Mouse (Mus musculus) hindbrain, embryonic 15.5 days (tissue): Measurements from ENCODE around the gene Dnajc25. TPM values are rescaled to one million over a fixed set of nuclear protein-coding genes. Genes with fewer than 3 reads are reported as not detected.

Experiments
- ATAC-seq: fragments of 200-750 bp; cut with Nextera tagmentation; 2 replicates; pipeline ENCODE4 v1.8.0; 2017; ENCODE audit warnings: low read depth, moderate number of reproducible peaks, moderate TSS enrichment; ENCODE audit not compliant: low FRiP score
- H3K27ac ChIP-seq: fragments of 300-500 bp; sonication (generic); replicated peaks from 2 replicates; pipeline ENCODE4 v1.5.1; 2015; ENCODE audit warnings: mild to moderate bottlenecking, inconsistent platforms
- H3K27me3 ChIP-seq: fragments of 300-500 bp; sonication (generic); 2 replicates; pipeline ENCODE4 v1.6.1; 2015; ENCODE audit warnings: control low read depth, inconsistent platforms
- H3K36me3 ChIP-seq: fragments of 300-500 bp; sonication (generic); 2 replicates; pipeline ENCODE4 v1.6.1; 2015; ENCODE audit warnings: control low read depth, inconsistent platforms
- H3K4me1 ChIP-seq: fragments of 300-500 bp; sonication (generic); replicated peaks from 2 replicates; pipeline ENCODE4 v1.6.1; 2015; ENCODE audit warnings: control low read depth, inconsistent platforms
- H3K4me2 ChIP-seq: fragments of 300-500 bp; sonication (generic); 2 replicates; pipeline ENCODE4 v1.6.1; 2015; ENCODE audit warnings: moderate library complexity, mild to moderate bottlenecking, inconsistent platforms
- H3K4me3 ChIP-seq: fragments of 300-500 bp; sonication (generic); 2 replicates; pipeline ENCODE4 v1.5.1; 2015; ENCODE audit warnings: mild to moderate bottlenecking, inconsistent platforms
- H3K9ac ChIP-seq: fragments of 300-500 bp; sonication (generic); 2 replicates; pipeline ENCODE4 v1.6.1; 2015; ENCODE audit warnings: inconsistent platforms
- H3K9me3 ChIP-seq: fragments of 300-500 bp; sonication (generic); 2 replicates; pipeline ENCODE4 v1.6.1; 2016; ENCODE audit warnings: control low read depth, inconsistent platforms
- WGBS: fragments of 180-500 bp; shearing (Covaris S2); methylation state at CpG from one replicate; pipeline ENCODE4 v1.1.7; 2015; 5-methylcytosine and 5-hydroxymethylcytosine counted together
- polyA plus RNA-seq: library from polyadenylated mRNA; unstranded; fragments of >200 nt; fragmentation: Nextera tagmentation; extraction: Ambion mirVana; gene quantifications from 2 replicates; pipeline ENCODE4 v1.2.1, GENCODE M21; 2015

The Dnajc25 gene
- polyA plus RNA-seq, 1 experiment from 2014 or later: 7.6 TPM

DNA sequence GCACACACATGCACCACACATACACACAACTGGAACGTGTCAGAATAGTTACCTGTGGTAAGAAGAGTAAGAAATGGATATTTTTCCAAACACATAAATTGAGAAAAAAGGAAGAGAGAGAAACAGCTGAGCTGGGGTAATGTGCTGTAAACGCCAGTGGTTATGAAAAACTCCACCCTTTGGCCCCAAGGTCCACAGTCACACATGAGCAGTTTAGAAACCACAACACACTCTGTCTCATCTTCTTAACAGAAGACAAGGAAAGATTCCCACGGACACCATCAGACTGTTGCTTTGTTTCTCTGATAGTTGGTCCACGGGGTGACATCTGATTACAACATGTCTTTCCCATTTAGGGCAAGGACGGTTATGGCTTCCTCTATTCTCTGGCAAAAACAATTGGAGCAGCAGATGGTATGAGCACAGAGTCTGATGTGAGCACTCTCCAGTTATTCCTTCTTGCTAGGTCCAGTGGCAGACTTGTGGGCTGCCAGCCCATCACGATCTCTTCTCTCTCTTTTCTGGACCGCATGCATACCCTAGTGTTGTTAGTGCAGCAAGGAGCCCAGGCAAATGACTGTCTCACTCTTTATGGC, 5.5 kb upstream of the Dnajc25 start:
- no peak for ATAC-seq
- Histone ChIP-seq H3K9me3 (no peaks in the 10 kb centered on the region), H3K4me2 (no peak overlapping the region), H3K36me3 (no peaks in the 10 kb centered on the region), H3K27me3 (no peaks in the 10 kb centered on the region), H3K27ac (no peak overlapping the region), H3K4me3 (no peak overlapping the region), H3K9ac (no peak overlapping the region), H3K4me1 (no peaks in the 10 kb centered on the region; the same call in 1 of the 2 replicates)
- WGBS: 78% methylated on average over 7 of the region's 7 CpGs

DNA sequence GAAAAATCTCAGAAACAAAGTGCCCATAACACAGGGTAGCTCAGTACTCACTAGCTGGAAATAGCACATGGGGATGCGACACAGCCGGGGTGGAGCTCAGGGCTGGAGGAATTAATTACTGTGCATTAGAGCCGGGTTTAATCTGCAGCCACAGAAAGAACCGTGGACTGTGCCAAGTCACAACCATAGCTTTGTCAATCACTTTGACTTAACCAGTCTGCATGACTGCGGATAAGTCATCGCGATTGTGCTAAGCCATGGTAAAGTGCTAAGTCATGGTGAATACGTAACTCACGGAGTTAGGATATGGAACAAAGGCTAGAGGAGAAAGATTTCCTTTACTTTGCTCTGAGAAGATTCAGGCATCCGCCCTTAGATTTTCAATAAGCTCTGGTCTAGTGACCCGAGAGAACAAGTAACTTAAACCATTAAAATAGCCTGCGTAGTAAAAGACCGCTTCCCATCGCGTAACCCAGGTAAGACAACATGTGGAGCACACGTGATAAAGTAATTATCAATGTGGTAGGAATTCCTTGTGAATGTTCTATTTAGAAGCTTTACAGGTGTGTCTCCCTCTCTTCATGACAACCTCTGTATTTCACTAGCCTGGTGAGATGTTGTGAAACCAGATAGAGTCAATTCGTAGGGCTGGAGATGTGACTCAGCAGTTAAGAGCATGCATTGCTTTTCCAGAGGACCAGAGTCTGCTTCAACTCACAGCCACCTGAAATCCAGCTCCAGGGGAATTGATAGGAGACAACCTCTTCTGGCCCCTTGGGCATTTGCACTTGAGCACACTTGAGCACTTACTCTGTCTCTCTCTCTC, 4.0 kb upstream of the Dnajc25 start:
- no peak for ATAC-seq
- H3K9ac ChIP-seq: no peak overlapping the region

DNA sequence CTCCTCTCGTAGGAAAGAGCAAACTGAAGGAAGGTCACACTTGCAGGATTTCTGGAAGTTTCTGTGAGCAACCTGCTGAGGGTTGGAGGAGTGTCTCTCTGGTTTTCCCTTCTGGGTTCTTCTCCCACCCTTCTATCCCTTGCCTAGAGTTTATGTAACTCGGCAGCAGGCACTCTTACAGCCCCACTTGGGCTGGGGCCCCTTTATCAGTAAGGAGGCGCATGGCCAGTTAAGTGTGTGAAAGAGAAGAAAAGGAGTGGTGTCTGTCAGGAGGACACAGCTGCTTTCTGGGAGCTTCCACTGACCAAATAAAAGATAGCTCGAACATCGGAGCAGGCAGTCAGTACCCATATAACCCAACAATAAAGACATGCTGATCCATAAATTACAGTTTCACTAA, 2.7 kb upstream of the Dnajc25 start:
- 81% methylated on average over 5 of the region's 5 CpGs for WGBS
- no peak overlapping the region for H3K4me3 ChIP-seq
- H3K36me3 ChIP-seq: no peaks in the 10 kb centered on the region
- ATAC-seq: no peak
- no peaks in the 10 kb centered on the region for H3K27me3 ChIP-seq
- no peaks in the 10 kb centered on the region; the same call in 1 of the 2 replicates for H3K4me1 ChIP-seq
- no peak overlapping the region for H3K9ac ChIP-seq
- no peak overlapping the region for H3K4me2 ChIP-seq
- no peaks in the 10 kb centered on the region for H3K9me3 ChIP-seq
- H3K27ac ChIP-seq: no peak overlapping the region

More for the DNA sequence above, 4.0 kb upstream of the Dnajc25 start:
- Histone ChIP-seq H3K27ac (no peak overlapping the region), H3K4me3 (no peak overlapping the region), H3K36me3 (no peaks in the 10 kb centered on the region), H3K4me1 (no peaks in the 10 kb centered on the region; the same call in 1 of the 2 replicates), H3K4me2 (no peak overlapping the region), H3K27me3 (no peaks in the 10 kb centered on the region), H3K9me3 (no peaks in the 10 kb centered on the region)
- WGBS: 85% methylated on average over 17 of the region's 17 CpGs

DNA sequence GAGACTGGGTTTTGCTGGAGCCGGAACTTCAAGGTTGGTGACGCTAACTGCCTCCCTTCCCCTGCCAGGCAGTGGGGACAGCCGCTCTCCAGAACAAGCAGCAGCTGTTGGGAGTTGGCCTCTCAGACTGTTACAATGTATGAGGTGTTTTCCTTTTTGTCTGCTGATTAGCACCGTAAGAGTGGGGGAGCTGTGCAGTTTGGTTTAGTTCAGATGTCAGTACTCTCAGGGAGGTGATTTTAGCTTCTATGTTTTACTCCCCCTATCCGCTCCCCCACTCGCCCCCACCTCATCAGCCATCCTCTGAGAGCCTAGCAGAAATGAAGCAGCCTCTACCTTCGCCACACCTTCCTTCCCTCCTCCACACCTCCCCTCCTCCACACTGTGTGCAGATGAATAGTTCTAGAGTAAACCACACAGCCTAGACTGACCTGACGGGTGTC, 410 bp downstream of the Dnajc25 start:
- H3K36me3 ChIP-seq: no peaks in the 10 kb centered on the region
- 82% methylated on average over 8 of the region's 8 CpGs for WGBS
- no peaks in the 10 kb centered on the region for H3K27me3 ChIP-seq
- no peak overlapping the region for H3K4me3 ChIP-seq
- H3K9ac ChIP-seq: no peak overlapping the region
- H3K4me1 ChIP-seq: no peaks in the 10 kb centered on the region
- H3K27ac ChIP-seq: no peak overlapping the region
- no peaks in the 10 kb centered on the region for H3K9me3 ChIP-seq
- ATAC-seq: no peak
- no peak overlapping the region for H3K4me2 ChIP-seq

DNA sequence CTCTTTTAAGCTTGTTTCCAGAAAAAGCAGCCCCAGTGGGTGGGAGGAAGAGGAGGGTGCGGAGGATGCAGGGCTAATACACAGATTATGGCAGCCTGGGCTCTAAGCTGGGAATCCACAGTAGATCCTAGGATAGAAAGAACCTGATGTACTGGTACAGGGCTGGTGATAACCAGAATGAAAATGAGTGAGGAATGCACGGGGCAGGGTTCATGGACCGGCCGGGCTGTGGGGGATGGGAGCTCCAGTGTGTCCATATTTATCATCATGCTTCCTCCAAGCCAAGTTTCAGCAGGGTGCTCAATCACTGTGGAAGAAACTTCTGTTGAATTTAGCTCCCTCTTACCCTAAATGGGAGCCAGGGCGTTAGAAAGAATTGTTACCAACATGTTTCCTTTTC, 2.2 kb downstream of the Dnajc25 start:
- H3K4me3 ChIP-seq: no peak overlapping the region
- no peak for ATAC-seq
- H3K4me1 ChIP-seq: no peaks in the 10 kb centered on the region
- 76% methylated on average over 5 of the region's 5 CpGs for WGBS
- no peaks in the 10 kb centered on the region for H3K9me3 ChIP-seq
- no peaks in the 10 kb centered on the region for H3K27me3 ChIP-seq
- no peak overlapping the region for H3K4me2 ChIP-seq
- no peak overlapping the region for H3K27ac ChIP-seq
- H3K9ac ChIP-seq: no peak overlapping the region
- H3K36me3 ChIP-seq: no peaks in the 10 kb centered on the region

DNA sequence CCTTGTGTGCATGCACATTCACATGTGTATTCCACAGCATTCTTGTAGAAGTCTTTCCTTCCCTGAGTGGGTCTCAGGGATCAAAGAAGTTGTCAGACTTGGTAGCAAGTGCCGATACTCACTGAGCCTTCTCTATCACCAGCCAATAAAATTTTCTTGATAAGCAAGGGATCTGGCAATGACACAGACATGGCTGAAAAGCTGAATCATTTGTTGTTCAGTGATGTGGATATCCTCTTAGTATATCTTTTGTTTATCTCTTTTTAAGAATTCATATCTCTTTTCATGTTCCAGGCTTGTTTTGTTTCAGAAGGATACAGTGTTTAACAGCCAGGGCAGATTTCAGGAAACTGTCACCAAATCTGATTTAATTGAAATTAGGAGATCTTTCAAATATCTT, 3.8 kb downstream of the Dnajc25 start:
- ATAC-seq: no peak
- H3K27me3 ChIP-seq: no peaks in the 10 kb centered on the region
- H3K4me1 ChIP-seq: peaks cover 5% of the 10 kb centered on the region; the same call in 1 of the 2 replicates
- no peaks in the 10 kb centered on the region for H3K9me3 ChIP-seq
- WGBS: 83% methylated on average over 1 of the region's 1 CpGs
- H3K27ac ChIP-seq: no peak overlapping the region
- no peaks in the 10 kb centered on the region for H3K36me3 ChIP-seq
- H3K4me2 ChIP-seq: no peak overlapping the region
- H3K9ac ChIP-seq: no peak overlapping the region
- H3K4me3 ChIP-seq: no peak overlapping the region

DNA sequence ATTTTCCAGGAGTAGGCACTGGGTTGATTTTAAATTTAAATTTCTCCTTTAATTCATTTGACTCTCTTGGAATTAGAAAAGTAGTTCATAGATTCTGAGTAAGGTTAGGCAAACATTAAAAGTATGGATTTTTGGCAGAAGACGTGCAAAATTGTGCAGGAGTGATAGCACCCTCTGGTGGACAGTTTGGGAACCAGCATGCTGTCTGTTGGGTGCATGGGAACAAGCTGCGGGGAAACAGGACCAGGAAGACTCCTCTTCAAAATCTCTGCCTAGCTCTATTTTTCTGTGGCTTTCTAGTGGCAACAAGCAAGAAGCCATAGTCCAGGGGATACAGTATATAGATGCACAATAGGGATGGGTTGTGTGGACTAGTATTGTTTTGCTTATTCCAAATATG, 4.8 kb downstream of the Dnajc25 start:
- ATAC-seq: no peak
- WGBS: 5% methylated on average over 2 of the region's 2 CpGs

DNA sequence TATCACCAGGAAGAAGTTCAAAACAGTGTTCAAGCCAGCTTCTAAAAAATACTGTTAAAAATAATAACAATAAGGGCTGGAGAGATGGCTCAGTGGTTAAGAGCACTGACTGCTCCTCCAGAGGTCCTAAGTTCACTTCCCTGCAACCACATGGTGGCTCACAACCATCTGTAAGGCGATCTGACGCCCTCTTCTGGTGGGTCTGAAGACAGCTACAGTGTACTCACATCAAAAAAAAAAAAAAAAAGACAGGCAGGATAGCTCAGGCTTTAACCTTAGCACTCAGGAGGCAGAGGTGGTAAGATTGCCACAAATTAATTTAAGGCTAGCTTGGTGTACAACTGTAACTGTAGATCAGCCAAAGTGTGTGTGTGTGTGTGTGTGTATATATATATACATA, 5.8 kb downstream of the Dnajc25 start:
- no peaks in the 10 kb centered on the region for H3K27me3 ChIP-seq
- no peak overlapping the region for H3K9ac ChIP-seq
- H3K4me2 ChIP-seq: no peak overlapping the region
- no peaks in the 10 kb centered on the region for H3K36me3 ChIP-seq
- WGBS: 2% methylated on average over 2 of the region's 2 CpGs
- H3K4me3 ChIP-seq: no peak overlapping the region
- no peaks in the 10 kb centered on the region for H3K9me3 ChIP-seq
- no peak overlapping the region for H3K27ac ChIP-seq
- no peak for ATAC-seq
- peaks cover 24% of the 10 kb centered on the region for H3K4me1 ChIP-seq

More for the DNA sequence above, 4.8 kb downstream of the Dnajc25 start:
- Histone ChIP-seq H3K9me3 (no peaks in the 10 kb centered on the region), H3K4me1 (peaks cover 15% of the 10 kb centered on the region), H3K4me3 (no peak overlapping the region), H3K4me2 (no peak overlapping the region), H3K36me3 (no peaks in the 10 kb centered on the region), H3K27ac (no peak overlapping the region), H3K27me3 (no peaks in the 10 kb centered on the region), H3K9ac (no peak overlapping the region)

DNA sequence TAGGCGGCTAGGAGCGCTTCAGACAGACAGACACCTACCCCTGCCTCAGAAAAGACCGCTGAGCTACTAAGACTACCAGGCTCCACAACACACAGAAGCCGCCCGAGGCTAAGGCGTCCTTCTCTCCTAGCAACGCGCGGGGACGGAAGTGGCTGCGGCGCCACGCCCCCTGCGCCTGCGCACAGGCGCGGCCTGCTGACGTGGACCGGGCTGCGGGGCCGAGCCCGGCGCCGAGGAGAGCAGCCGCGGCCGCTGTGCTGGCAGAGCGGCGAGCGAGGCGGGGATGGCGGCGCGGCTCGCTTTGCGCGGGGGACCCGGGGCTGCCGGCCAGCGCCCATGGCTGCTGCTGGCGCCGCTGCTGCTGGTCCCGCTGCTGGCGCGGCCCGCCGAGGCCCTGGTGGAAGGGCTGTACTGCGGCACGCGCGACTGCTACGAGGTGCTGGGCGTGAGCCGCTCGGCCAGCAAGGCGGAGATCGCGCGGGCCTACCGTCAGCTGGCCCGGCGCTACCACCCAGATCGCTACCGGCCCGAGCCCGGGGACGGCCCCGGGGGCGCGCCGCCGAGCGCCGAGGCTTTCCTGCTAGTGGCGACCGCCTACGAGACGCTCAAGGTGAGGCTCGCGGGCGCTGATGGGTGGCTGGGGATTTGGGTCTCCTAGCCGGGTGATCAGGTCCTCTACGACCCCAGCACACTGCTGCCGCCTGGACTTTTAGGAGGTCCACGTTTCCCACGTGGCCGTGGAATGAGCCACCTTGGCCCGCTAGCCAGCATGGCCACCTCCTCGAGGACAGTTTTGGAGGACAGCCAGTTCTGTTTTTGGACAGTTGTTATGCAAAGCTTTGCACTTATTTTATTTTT, 8.3 kb downstream of the Dnajc25 start, which contains the start of gene Gm20503:
Gene Gm20503, plus strand, starts transcription at position 263 of the 858 bp plus-strand sequence.
- H3K4me1 ChIP-seq: peaks cover 27% of the 10 kb centered on the region
- no peaks in the 10 kb centered on the region for H3K27me3 ChIP-seq
- H3K9ac ChIP-seq: peak within 1 kb of the TSS; percentile 85
- H3K36me3 ChIP-seq: no peaks in the 10 kb centered on the region
- WGBS: under 1% methylated on average over 88 of the region's 89 CpGs
- no peaks in the 10 kb centered on the region for H3K9me3 ChIP-seq
- H3K4me2 ChIP-seq: peak within 1 kb of the TSS; percentile 63
- peak within 1 kb of the TSS; percentile 90 for H3K27ac ChIP-seq
- peak; percentile 99 for ATAC-seq
- H3K4me3 ChIP-seq: peak within 1 kb of the TSS; percentile 78

DNA sequence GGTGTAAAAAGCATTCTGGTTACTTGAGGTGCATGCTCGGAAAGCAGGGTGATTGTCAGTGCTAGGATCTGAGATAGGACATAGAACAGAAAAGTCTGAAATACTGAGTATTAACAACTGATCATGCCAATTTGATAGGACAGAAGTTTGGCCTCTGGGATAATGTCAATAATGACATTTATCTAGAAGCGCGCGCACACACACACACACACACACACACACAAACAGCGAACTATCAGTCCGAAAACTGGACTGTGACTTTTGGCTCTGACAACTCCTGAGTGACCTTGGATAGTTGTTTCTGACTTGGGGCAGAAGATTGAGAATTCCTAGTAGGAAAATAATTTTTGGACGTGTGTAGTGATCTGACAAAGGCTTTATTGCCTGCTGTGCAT, 8.9 kb downstream of the Dnajc25 start:
- Histone ChIP-seq H3K9me3 (no peaks in the 10 kb centered on the region), H3K36me3 (no peaks in the 10 kb centered on the region), H3K4me3 (peak overlapping the region; percentile 78), H3K9ac (peak overlapping the region; percentile 85), H3K27ac (no peak overlapping the region), H3K4me1 (peaks cover 27% of the 10 kb centered on the region), H3K27me3 (no peaks in the 10 kb centered on the region), H3K4me2 (peak overlapping the region; percentile 63)
- 32% methylated on average over 7 of the region's 7 CpGs for WGBS
- no peak for ATAC-seq

DNA sequence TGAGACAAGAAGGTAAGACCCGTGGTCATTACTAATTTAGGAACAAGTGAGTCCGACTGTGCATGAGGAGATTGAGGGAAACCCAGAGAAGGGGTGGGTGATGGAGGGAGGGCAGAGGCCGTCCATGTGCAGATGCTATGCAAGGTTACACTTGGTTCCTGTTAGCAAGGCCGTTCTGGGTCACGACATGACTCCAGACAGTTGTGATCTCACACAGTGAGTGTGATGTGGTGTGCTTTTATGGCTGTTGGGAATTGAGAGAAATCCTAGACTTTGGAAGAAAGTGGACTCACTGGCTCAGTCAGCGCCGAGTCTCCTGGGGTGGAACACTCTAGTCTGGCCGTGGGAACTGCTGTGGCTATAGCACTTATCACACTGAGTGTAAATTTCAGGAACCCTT, 11.3 kb downstream of the Dnajc25 start:
- no peaks in the 10 kb centered on the region for H3K9me3 ChIP-seq
- no peak overlapping the region for H3K4me2 ChIP-seq
- H3K36me3 ChIP-seq: no peaks in the 10 kb centered on the region
- no peak overlapping the region for H3K4me3 ChIP-seq
- peaks cover 27% of the 10 kb centered on the region for H3K4me1 ChIP-seq
- no peak overlapping the region for H3K9ac ChIP-seq
- WGBS: 69% methylated on average over 8 of the region's 8 CpGs
- H3K27me3 ChIP-seq: no peaks in the 10 kb centered on the region
- no peak overlapping the region for H3K27ac ChIP-seq
- no peak for ATAC-seq

DNA sequence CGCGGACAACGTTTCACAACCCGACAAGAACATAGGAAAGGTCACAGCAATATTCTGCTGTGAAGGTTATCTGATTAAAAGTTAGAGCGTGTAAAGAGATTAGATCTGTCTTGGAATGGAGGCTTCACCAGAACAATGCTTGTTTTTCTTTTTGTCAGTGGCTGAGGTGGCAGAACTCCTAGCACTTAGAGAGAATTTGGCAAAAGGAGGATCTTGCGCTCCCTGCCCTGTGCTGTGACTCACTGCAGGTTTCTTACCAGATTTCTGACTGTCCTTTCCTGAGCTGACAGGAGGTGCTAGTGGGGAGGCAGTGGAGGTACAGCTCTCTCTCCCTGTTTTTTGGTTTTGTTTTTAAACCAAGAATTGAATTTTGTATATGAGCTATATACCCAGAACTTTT, 12.2 kb downstream of the Dnajc25 start:
- peaks cover 27% of the 10 kb centered on the region for H3K4me1 ChIP-seq
- 80% methylated on average over 6 of the region's 6 CpGs for WGBS
- no peaks in the 10 kb centered on the region for H3K36me3 ChIP-seq
- H3K27ac ChIP-seq: no peak overlapping the region
- H3K27me3 ChIP-seq: no peaks in the 10 kb centered on the region
- H3K4me2 ChIP-seq: no peak overlapping the region
- no peaks in the 10 kb centered on the region for H3K9me3 ChIP-seq
- no peak for ATAC-seq
- H3K9ac ChIP-seq: no peak overlapping the region
- no peak overlapping the region for H3K4me3 ChIP-seq
